Mouse (Mus musculus) liver, embryonic 16.5 days (tissue): ENCODE measurements at regions not wholly inside any gene's neighbourhood (a gene's known extent, or its start where the extent isn't known, plus 50 kb on each side); places are given as distances from the start of the nearest gene placed in this dataset.
A peak's percentile ranks its signal among the peaks of the same experiment; 100 is the strongest.

ENCODE experiments used
- ATAC-seq: fragments of 200-750 bp; cut with Nextera tagmentation; 2 replicates; pipeline ENCODE4 v1.8.0; 2017; ENCODE audit warnings: low read depth, mild to moderate bottlenecking, moderate number of reproducible peaks, moderate library complexity
- H3K27ac ChIP-seq: fragments of 300-500 bp; sonication (generic); 2 replicates; pipeline ENCODE4 v1.5.1; 2014; ENCODE audit warnings: mild to moderate bottlenecking, low read length
- H3K27me3 ChIP-seq: fragments of 300-500 bp; sonication (generic); 2 replicates; pipeline ENCODE4 v1.6.1; 2014; ENCODE audit warnings: low read depth, low read length, mixed read lengths; ENCODE audit not compliant: control insufficient read depth, insufficient read depth
- H3K36me3 ChIP-seq: fragments of 300-500 bp; sonication (generic); 2 replicates; pipeline ENCODE4 v1.6.1; 2014; ENCODE audit warnings: mild to moderate bottlenecking; ENCODE audit not compliant: control insufficient read depth, insufficient read depth
- H3K4me1 ChIP-seq: fragments of 300-500 bp; sonication (generic); 2 replicates; pipeline ENCODE4 v1.6.1; 2014; ENCODE audit warnings: low read depth, low read length, mixed read lengths; ENCODE audit not compliant: control insufficient read depth
- H3K4me2 ChIP-seq: fragments of 300-500 bp; sonication (generic); 2 replicates; pipeline ENCODE4 v1.6.1; 2014; ENCODE audit warnings: low read depth, low read length, mixed read lengths
- H3K4me3 ChIP-seq: fragments of 300-500 bp; sonication (generic); 2 replicates; pipeline ENCODE4 v1.5.1; 2014; ENCODE audit warnings: low read depth, mild to moderate bottlenecking, low read length
- H3K9ac ChIP-seq: fragments of 300-500 bp; sonication (generic); 2 replicates; pipeline ENCODE4 v1.6.1; 2014; ENCODE audit warnings: low read depth, low read length
- H3K9me3 ChIP-seq: fragments of 300-500 bp; sonication (generic); replicated peaks from 2 replicates; pipeline ENCODE4 v1.6.1; 2016; ENCODE audit warnings: low read length; ENCODE audit not compliant: control insufficient read depth
- WGBS: fragments of 180-500 bp; shearing (Covaris S2); extraction: QIAGEN DNeasy Blood & Tissue Kit; methylation state at CpG from one replicate; pipeline ENCODE4 v1.1.7; 2014; ENCODE audit not compliant: insufficient replicate concordance; 5-methylcytosine and 5-hydroxymethylcytosine counted together

GRCm38 (mm10) chr7:36352761-36353160, 345.2 kb upstream of the Tshz3 start:
- Histone ChIP-seq H3K9me3 (no peaks in the 10 kb centered on the region), H3K4me3 (no peak overlapping the region), H3K27ac (no peak overlapping the region), H3K9ac (no peak overlapping the region), H3K27me3 (no peaks in the 10 kb centered on the region), H3K4me1 (no peaks in the 10 kb centered on the region), H3K4me2 (no peak overlapping the region), H3K36me3 (no peaks in the 10 kb centered on the region)
- ATAC-seq = no peak
- 52% methylated on average over 2 of the region's 2 CpGs for WGBS

- no peak for ATAC-seq
- H3K9ac ChIP-seq = no peak overlapping the region
- H3K36me3 ChIP-seq = no peaks in the 10 kb centered on the region
- no peak overlapping the region for H3K4me3 ChIP-seq
- H3K4me2 ChIP-seq = no peak overlapping the region
- H3K9me3 ChIP-seq = no peaks in the 10 kb centered on the region
- H3K27ac ChIP-seq = no peak overlapping the region
- WGBS = 40% methylated on average over 4 of the region's 4 CpGs
- no peaks in the 10 kb centered on the region for H3K27me3 ChIP-seq
- no peaks in the 10 kb centered on the region for H3K4me1 ChIP-seq
Measured at GRCm38 (mm10) chr7:36350616-36351015, 347.3 kb upstream of the Tshz3 start.

- H3K9ac ChIP-seq = no peak overlapping the region
- no peak for ATAC-seq
- no peak overlapping the region for H3K4me3 ChIP-seq
- no peaks in the 10 kb centered on the region for H3K4me1 ChIP-seq
- H3K36me3 ChIP-seq = no peaks in the 10 kb centered on the region
- no peaks in the 10 kb centered on the region for H3K9me3 ChIP-seq
- no peaks in the 10 kb centered on the region for H3K27me3 ChIP-seq
- 72% methylated on average over 8 of the region's 8 CpGs for WGBS
- no peak overlapping the region for H3K27ac ChIP-seq
- H3K4me2 ChIP-seq = no peak overlapping the region
Measured at GRCm38 (mm10) chr7:36348195-36348594, 349.7 kb upstream of the Tshz3 start.

- no peak overlapping the region for H3K27ac ChIP-seq
- H3K9me3 ChIP-seq = no peaks in the 10 kb centered on the region
- no peak overlapping the region for H3K4me3 ChIP-seq
- H3K9ac ChIP-seq = no peak overlapping the region
- 81% methylated on average over 5 of the region's 5 CpGs for WGBS
- no peak overlapping the region for H3K4me2 ChIP-seq
- H3K4me1 ChIP-seq = no peaks in the 10 kb centered on the region
- no peaks in the 10 kb centered on the region for H3K27me3 ChIP-seq
- no peak for ATAC-seq
- H3K36me3 ChIP-seq = no peaks in the 10 kb centered on the region
Measured at GRCm38 (mm10) chr7:36334857-36335256, 363.1 kb upstream of the Tshz3 start.

- Histone ChIP-seq H3K36me3 (no peaks in the 10 kb centered on the region), H3K4me3 (no peak overlapping the region), H3K4me2 (no peak overlapping the region), H3K9ac (no peak overlapping the region), H3K27me3 (no peaks in the 10 kb centered on the region), H3K27ac (no peak overlapping the region), H3K9me3 (no peaks in the 10 kb centered on the region), H3K4me1 (no peaks in the 10 kb centered on the region)
- 35% methylated on average over 5 of the region's 5 CpGs for WGBS
- no peak for ATAC-seq
Measured at GRCm38 (mm10) chr7:36334091-36334490, 363.8 kb upstream of the Tshz3 start.

- Histone ChIP-seq H3K4me2 (no peak overlapping the region), H3K27me3 (no peaks in the 10 kb centered on the region), H3K9me3 (no peaks in the 10 kb centered on the region), H3K4me3 (no peak overlapping the region), H3K4me1 (no peaks in the 10 kb centered on the region), H3K36me3 (no peaks in the 10 kb centered on the region), H3K9ac (no peak overlapping the region), H3K27ac (no peak overlapping the region)
- no peak for ATAC-seq
- 74% methylated on average over 7 of the region's 7 CpGs for WGBS
Measured at GRCm38 (mm10) chr7:36332633-36333032, 365.3 kb upstream of the Tshz3 start.

GRCm38 (mm10) chr7:36328141-36328540, 369.8 kb upstream of the Tshz3 start:
- Histone ChIP-seq H3K27ac (no peak overlapping the region), H3K4me1 (no peaks in the 10 kb centered on the region), H3K36me3 (no peaks in the 10 kb centered on the region), H3K27me3 (no peaks in the 10 kb centered on the region), H3K4me3 (no peak overlapping the region), H3K9ac (no peak overlapping the region), H3K4me2 (no peak overlapping the region), H3K9me3 (no peaks in the 10 kb centered on the region)
- 68% methylated on average over 2 of the region's 2 CpGs for WGBS
- no peak for ATAC-seq

- H3K4me2 ChIP-seq = no peak overlapping the region
- H3K9me3 ChIP-seq = no peaks in the 10 kb centered on the region
- H3K4me3 ChIP-seq = no peak overlapping the region
- ATAC-seq = peak; percentile 78
- H3K27me3 ChIP-seq = no peaks in the 10 kb centered on the region
- H3K4me1 ChIP-seq = no peaks in the 10 kb centered on the region
- H3K9ac ChIP-seq = no peak overlapping the region
- H3K27ac ChIP-seq = peak overlapping the region; percentile 29; the same call in 1 of the 2 replicates
- WGBS = 23% methylated on average over 1 of the region's 1 CpGs
- no peaks in the 10 kb centered on the region for H3K36me3 ChIP-seq
Measured at GRCm38 (mm10) chr7:36324035-36324434, 373.9 kb upstream of the Tshz3 start.

GRCm38 (mm10) chr7:36322181-36322580, 375.7 kb upstream of the Tshz3 start:
- WGBS = 54% methylated on average over 4 of the region's 4 CpGs
- H3K4me1 ChIP-seq = no peaks in the 10 kb centered on the region
- H3K27ac ChIP-seq = no peak overlapping the region
- H3K9me3 ChIP-seq = no peaks in the 10 kb centered on the region
- no peaks in the 10 kb centered on the region for H3K27me3 ChIP-seq
- no peak overlapping the region for H3K9ac ChIP-seq
- no peak overlapping the region for H3K4me3 ChIP-seq
- no peaks in the 10 kb centered on the region for H3K36me3 ChIP-seq
- H3K4me2 ChIP-seq = no peak overlapping the region
- ATAC-seq = no peak
